Mouse (Mus musculus): ENCODE measurements around the gene Acadsb.
A peak's percentile ranks its signal among the peaks of the same experiment; 100 is the strongest.

The Acadsb gene

DNA sequence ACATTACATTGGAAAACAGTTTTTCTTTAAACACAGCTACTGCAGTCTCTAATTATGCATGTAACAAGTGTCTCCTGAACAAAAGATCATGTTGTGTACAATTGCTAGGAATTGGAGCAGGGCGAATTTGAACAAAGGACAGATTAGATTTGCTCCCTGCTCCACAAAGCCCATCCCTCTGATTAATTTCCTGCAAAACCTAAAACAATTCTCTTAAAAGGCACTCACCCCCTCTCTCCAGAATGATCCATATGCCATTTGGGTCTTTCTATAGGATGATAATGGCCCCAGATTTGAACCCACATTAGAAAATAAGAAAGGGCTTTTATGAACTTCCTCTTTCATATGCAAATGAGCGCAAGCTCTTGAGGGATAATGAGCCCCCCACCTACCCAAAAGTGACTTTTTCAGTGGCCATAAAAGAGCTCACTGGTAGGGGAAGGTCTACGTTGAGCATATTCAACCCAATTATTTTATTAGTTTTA is 54.8 kb downstream of the Acadsb start:
- DNase-seq (ENCODE audit: low read depth): no peak

- no peak for DNase-seq (ENCODE audit: low read depth)
Observed at GRCm38 (mm10) chr7:131465735-131466134, 55.3 kb downstream of the Acadsb start.

GRCm38 (mm10) chr7:131467312-131467711 is 56.9 kb downstream of the Acadsb start:
- DNase-seq (ENCODE audit: low read depth): no peak

DNA sequence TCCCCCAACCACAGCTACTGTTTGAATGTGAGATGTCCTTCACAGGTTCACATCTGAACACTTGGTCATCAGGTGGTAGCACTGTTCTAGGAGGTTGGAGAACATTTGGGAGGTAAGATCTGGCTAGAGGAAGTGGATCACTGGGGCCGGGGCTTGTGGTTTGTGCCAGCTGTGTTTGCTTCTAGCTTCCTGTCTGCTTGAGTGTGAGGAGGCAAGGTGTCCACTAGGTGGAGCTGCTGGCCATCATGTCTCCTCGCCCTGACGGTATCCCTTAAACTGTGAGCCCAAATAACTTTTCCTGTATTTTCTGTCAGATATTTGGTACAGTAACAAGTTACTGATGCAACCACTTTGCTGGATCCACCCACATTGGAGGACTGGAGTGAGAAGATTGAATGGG is 59.1 kb downstream of the Acadsb start:
- DNase-seq (ENCODE audit: low read depth): peak; percentile 56

DNA sequence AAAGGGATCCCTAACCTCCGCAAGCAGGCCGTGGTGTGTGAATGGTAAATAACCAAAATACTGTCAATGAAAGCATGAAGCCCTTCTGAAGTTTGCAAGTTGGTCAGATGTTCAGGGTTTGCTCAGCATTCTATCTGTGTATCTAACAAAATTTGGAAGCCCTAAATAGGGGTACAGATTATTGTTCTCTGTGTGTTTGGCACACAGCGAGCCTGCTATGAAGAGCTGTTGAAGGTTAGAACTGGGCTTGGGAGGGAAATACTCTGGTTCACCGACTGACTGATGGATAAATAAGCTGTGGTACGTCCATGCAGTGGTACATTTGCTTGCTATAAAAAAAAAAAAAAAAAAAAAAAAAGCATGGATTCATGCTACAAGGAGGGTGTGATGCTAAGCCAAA is 61.1 kb downstream of the Acadsb start:
- DNase-seq (ENCODE audit: low read depth): no peak

- DNase-seq (ENCODE audit: low read depth): no peak
Observed at GRCm38 (mm10) chr7:131477140-131477539, 66.7 kb downstream of the Acadsb start.

DNA sequence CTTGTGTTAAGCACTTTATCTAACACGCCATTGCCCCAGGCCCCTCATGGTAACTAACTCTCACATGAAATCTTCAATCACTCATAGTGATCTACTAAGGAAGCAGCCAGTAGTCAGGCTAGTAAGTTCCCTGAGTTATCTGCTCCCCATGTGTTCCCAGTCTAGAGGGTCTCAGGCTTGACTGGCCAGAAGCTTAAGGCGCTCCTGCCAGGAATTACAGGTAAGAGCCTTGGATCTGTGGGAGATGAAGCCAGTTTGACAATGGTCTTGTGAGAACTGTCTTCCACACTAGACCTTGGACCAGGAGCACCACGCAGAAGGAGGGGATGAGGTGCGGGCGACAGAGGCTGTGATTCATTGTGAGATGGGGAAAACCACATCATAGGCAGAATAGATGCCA is 68.0 kb downstream of the Acadsb start:
- no peak for DNase-seq (ENCODE audit: low read depth)
